ENCODE assay signal across 13 mouse cellular contexts in genomic region chr19:60795244-60795643, GRCm38 (mm10). TPM values are rescaled to one million over a fixed set of nuclear protein-coding genes. Genes with fewer than 3 reads are reported as not detected.
DNase-seq lines count a peak whose midpoint lies in the region; ATAC-seq lines count a peak whose summit lies in the region.
"Had no signal": no experiment of that assay in that cellular context is flagged by ENCODE, and none has a peak within 500 bp of the region (broad histone marks: within the 10 kb centered on the region; RNA-seq: fewer than 3 reads in every experiment).

No protein-coding gene starts in this region.

- H3K27me3 ChIP-seq in heart, embryonic 11.5 days (ENCODE audit: control insufficient read depth, insufficient read depth, low read length), result no peaks in the 10 kb centered on the region
- H3K27me3 ChIP-seq in forebrain, embryonic 13.5 days, result no peaks in the 10 kb centered on the region
- H3K27me3 ChIP-seq: heart, embryonic 13.5 days had no signal

- H3K4me2 ChIP-seq in heart, embryonic 11.5 days, result no peak overlapping the region
- H3K4me2 ChIP-seq in forebrain, embryonic 13.5 days, result no peak overlapping the region
- H3K4me2 ChIP-seq: heart, embryonic 13.5 days; hindbrain, embryonic 14.5 days; lung, embryonic 14.5 days had no signal

- H3K9me3 ChIP-seq in heart, embryonic 11.5 days (replicated peaks; ENCODE audit: control insufficient read depth, low read length), result no peaks in the 10 kb centered on the region
- no peaks in the 10 kb centered on the region for H3K9me3 ChIP-seq in forebrain, embryonic 13.5 days (replicated peaks)
- H3K9me3 ChIP-seq: heart, embryonic 13.5 days had no signal

- H3K4me1 ChIP-seq in heart, embryonic 11.5 days (ENCODE audit: control insufficient read depth, insufficient read depth, low read length), result no peaks in the 10 kb centered on the region
- H3K4me1 ChIP-seq in forebrain, embryonic 13.5 days, result peaks cover 6% of the 10 kb centered on the region; the same call in 1 of the 2 replicates

- no peak overlapping the region for H3K9ac ChIP-seq in heart, embryonic 11.5 days (ENCODE audit: low read depth, low read length)
- no peak overlapping the region for H3K9ac ChIP-seq in forebrain, embryonic 13.5 days
- H3K9ac ChIP-seq: heart, embryonic 13.5 days; hindbrain, embryonic 14.5 days; lung, embryonic 14.5 days had no signal

- no peak for ATAC-seq in heart, embryonic 11.5 days (replicated peaks; ENCODE audit: insufficient number of reproducible peaks, low FRiP score, low TSS enrichment)
- no peak for ATAC-seq in forebrain, embryonic 13.5 days

- H3K4me3 ChIP-seq in heart, embryonic 11.5 days (ENCODE audit: low read depth, low read length), result no peak overlapping the region
- H3K4me3 ChIP-seq in forebrain, embryonic 13.5 days, result no peak overlapping the region
- H3K4me3 ChIP-seq: heart, embryonic 13.5 days had no signal

- 86% methylated on average over 2 of the region's 2 CpGs for WGBS in heart, embryonic 11.5 days (ENCODE audit: insufficient replicate concordance)
- WGBS in forebrain, embryonic 13.5 days, result 70% methylated on average over 2 of the region's 2 CpGs

- peak; percentile 7 to 9 for DNase-seq in layer of hippocampus, adult 8-10 months (ENCODE audit: low spot score in 2 of 2)
- DNase-seq in layer of hippocampus, postnatal 14 days (ENCODE audit: low spot score in 2 of 2), result no peak
- peak; percentile 59 for DNase-seq in adrenal gland, adult 8-10 months
- DNase-seq in fibroblast of lung, adult 2 months (ENCODE audit: low read depth), result peak; percentile 60
- peak; percentile 25 to 41 for DNase-seq in lung, postnatal 4 days
- no peak for DNase-seq in spleen, postnatal 14 days (ENCODE audit: low spot score in 2 of 2)
- DNase-seq: cerebellum, adult 11-12 months; lung, embryonic 14.5 days had no signal

- H3K27ac ChIP-seq in heart, embryonic 11.5 days (ENCODE audit: low read depth, low read length), result no peak overlapping the region
- no peak overlapping the region for H3K27ac ChIP-seq in forebrain, embryonic 13.5 days
- H3K27ac ChIP-seq: heart, embryonic 13.5 days; hindbrain, embryonic 14.5 days; kidney, postnatal 0 days had no signal

- H3K36me3 ChIP-seq in heart, embryonic 11.5 days (ENCODE audit: control insufficient read depth, insufficient read depth, low read length), result no peaks in the 10 kb centered on the region
- H3K36me3 ChIP-seq in forebrain, embryonic 13.5 days (ENCODE audit: poor library complexity, severe bottlenecking), result no peaks in the 10 kb centered on the region
- H3K36me3 ChIP-seq: heart, embryonic 13.5 days had no signal

RNA-seq across cellular contexts. Expression of gene Eif3a, which starts 4.8 kb away (rescaled TPM):
- total RNA-seq in layer of hippocampus, adult 8-10 months (2022), result 100 to 1,000 TPM in 3 of 4 experiments, 10 to 100 TPM in 1; 92.4 to 109 (median 104) TPM
- total RNA-seq in layer of hippocampus, postnatal 14 days (2021), result 100 to 1,000 TPM; 117 to 118 TPM
- 100 to 1,000 TPM; 131 to 179 (median 152) TPM for total RNA-seq in adrenal gland, adult 8-10 months (2022)
- 136 and 149 TPM in 2 replicates for polyA plus RNA-seq in heart, embryonic 11.5 days (2014; fragmentation: Nextera tagmentation; extraction: Ambion mirVana)
- polyA plus RNA-seq in forebrain, embryonic 13.5 days (2015; fragmentation: Nextera tagmentation; extraction: Ambion mirVana), result 125 and 135 TPM in 2 replicates

RNA-seq across cellular contexts. Expression of gene Fam45a, which starts 16.1 kb away (rescaled TPM):
- total RNA-seq in layer of hippocampus, adult 8-10 months (2022), result 10 to 100 TPM; 43.2 to 54.7 (median 48.6) TPM
- 10 to 100 TPM; 29.3 to 32.1 TPM for total RNA-seq in layer of hippocampus, postnatal 14 days (2021)
- total RNA-seq in adrenal gland, adult 8-10 months (2022), result 10 to 100 TPM; 37.1 to 45.6 (median 40.2) TPM
- polyA plus RNA-seq in heart, embryonic 11.5 days (2014; fragmentation: Nextera tagmentation; extraction: Ambion mirVana), result 24.7 and 30.0 TPM in 2 replicates
- 35.9 and 36.2 TPM in 2 replicates for polyA plus RNA-seq in forebrain, embryonic 13.5 days (2015; fragmentation: Nextera tagmentation; extraction: Ambion mirVana)

RNA-seq across cellular contexts. Expression of gene Nanos1, which starts 39.5 kb away (rescaled TPM):
- 10 to 100 TPM; 13.8 to 17.5 (median 15.8) TPM for total RNA-seq in layer of hippocampus, adult 8-10 months (2022)
- total RNA-seq in layer of hippocampus, postnatal 14 days (2021), result 10 to 100 TPM; 17.3 to 18.7 TPM
- under 1 TPM; 0.59 to 0.87 (median 0.79) TPM for total RNA-seq in adrenal gland, adult 8-10 months (2022)
- 1.3 and 1.6 TPM in 2 replicates for polyA plus RNA-seq in heart, embryonic 11.5 days (2014; fragmentation: Nextera tagmentation; extraction: Ambion mirVana)
- 7.5 and 8.0 TPM in 2 replicates for polyA plus RNA-seq in forebrain, embryonic 13.5 days (2015; fragmentation: Nextera tagmentation; extraction: Ambion mirVana)

Comparison
In these comparisons a context has a peak if more than half of its experiments do, and no peak if none do; other contexts are left out.
1. DNase-seq: peak in layer of hippocampus, adult 8-10 months (2 of 2), adrenal gland, adult 8-10 months (single experiment), fibroblast of lung, adult 2 months (single experiment) and lung, postnatal 4 days (2 of 2); none in layer of hippocampus, postnatal 14 days (0 of 2) and spleen, postnatal 14 days (0 of 2).
2. RNA of gene Nanos1, which starts 39.5 kb away (total RNA-seq): 17.3 to 18.7 TPM in layer of hippocampus, postnatal 14 days and 13.8 to 17.5 TPM in layer of hippocampus, adult 8-10 months; 0.59 to 0.87 TPM in adrenal gland, adult 8-10 months; every median in the first group is over 4 times any median in the second.